Mouse (Mus musculus) spleen, adult 2 months (tissue): Measurements from ENCODE around the gene Mrvi1.

ENCODE experiments used
- CTCF ChIP-seq: fragments of 200-500 bp; IDR thresholded peaks from 2 replicates; pipeline ENCODE4 v1.5.1; 2011; ENCODE audit warnings: mild to moderate bottlenecking, inconsistent platforms; ENCODE audit not compliant: insufficient read depth, insufficient read length, insufficient replicate concordance; ENCODE audit errors: extremely low read depth
- POLR2A ChIP-seq: fragments of 200-500 bp; IDR thresholded peaks from 2 replicates; pipeline ENCODE4 v1.6.1; 2011; ENCODE audit warnings: low read depth, low read length, inconsistent platforms

DNA sequence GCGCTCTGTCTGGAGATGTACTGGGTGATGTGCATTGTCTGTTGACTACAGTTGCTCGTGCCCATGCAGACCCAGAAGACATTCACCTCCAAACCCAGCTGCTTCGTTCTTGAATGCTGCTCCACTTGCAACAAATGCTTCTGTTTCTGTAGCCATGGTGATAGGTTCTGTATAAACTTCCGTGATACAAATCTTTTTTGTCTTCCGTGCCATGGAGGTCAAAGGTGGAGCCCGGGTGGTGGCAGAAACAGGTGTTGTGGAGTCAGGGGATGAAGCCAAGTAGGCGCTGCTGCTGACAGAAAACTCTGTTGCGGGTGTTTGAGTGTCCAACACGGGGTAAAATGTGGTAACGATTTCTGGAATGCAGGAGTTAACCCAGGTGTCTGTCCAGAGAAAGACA, 128.7 kb downstream of the Mrvi1 start:
- TF ChIP-seq CTCF, result no peak
- TF ChIP-seq POLR2A, result no peak
